Mouse (Mus musculus): ENCODE results near the gene Slc39a8. TPM values are rescaled to one million over a fixed set of nuclear protein-coding genes. Genes with fewer than 3 reads are reported as not detected.

Slc39a8 gene
- polyA plus RNA-seq, 1 experiment from 2014 or later = 36.8 TPM

DNA sequence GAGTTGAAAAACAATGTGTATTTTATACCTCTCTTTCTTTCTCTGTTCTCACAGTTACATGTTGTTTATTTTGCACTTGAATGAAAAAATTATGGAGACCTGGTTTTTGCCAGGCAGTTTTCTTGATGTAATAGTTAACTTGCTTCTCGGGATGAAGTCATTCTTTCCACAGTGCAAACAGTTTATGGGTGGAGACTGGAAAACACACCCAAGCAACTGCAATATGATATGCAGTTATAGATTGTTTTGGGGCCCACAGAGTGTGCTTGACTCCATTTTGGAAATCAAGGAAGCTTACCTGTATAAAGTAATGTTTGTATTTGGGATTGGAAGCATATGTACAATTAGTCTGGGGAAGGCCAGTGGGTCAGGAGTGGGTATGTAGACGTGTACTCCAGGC, 112.4 kb downstream of the Slc39a8 start:
- ATAC-seq = no peak
- TF ChIP-seq CTCF (IDR thresholded peaks at IDR 0.05; ENCODE audit: low read depth) = no peak
- Histone ChIP-seq H3K27me3 (replicated peaks; ENCODE audit: control insufficient read depth, insufficient read depth, low read length) (no peaks in the 10 kb centered on the region), H3K9ac (ENCODE audit: low read depth, low read length) (no peak overlapping the region), H3K9me3 (ENCODE audit: control insufficient read depth) (no peaks in the 10 kb centered on the region), H3K36me3 (ENCODE audit: control insufficient read depth, insufficient read depth) (no peaks in the 10 kb centered on the region), H3K27ac (ENCODE audit: low read depth, low read length) (no peak overlapping the region), H3K4me1 (replicated peaks; ENCODE audit: control insufficient read depth, insufficient read depth, low read length) (no peaks in the 10 kb centered on the region), H3K4me2 (replicated peaks; ENCODE audit: low read depth) (no peak overlapping the region), H3K4me3 (ENCODE audit: low read depth, low read length) (no peak overlapping the region)
- WGBS = 41% methylated on average over 2 of the region's 2 CpGs

Other genes starting within 250 kb of the Slc39a8 start
- gene Nfkb1, start 133.7 kb upstream of the Slc39a8 start, polyA plus RNA-seq (2015; fragmentation: Nextera tagmentation; extraction: Ambion mirVana) = 15.2 and 16.7 TPM in 2 replicates

All from intestine, postnatal 0 days (tissue).